Mouse (Mus musculus) small intestine, adult 2 months (tissue): ENCODE results near the gene Tpr. TPM values are rescaled to one million over a fixed set of nuclear protein-coding genes. Genes with fewer than 3 reads are reported as not detected.

Experiments
- H3K27ac ChIP-seq: fragments of 200-500 bp; 2 replicates; pipeline ENCODE4 v1.5.1; 2012; ENCODE audit warnings: low read depth, low read length, control low read depth, inconsistent platforms; ENCODE audit not compliant: insufficient read depth
- H3K27me3 ChIP-seq: fragments of 200-500 bp; 2 replicates; pipeline ENCODE4 v1.6.1; 2012; ENCODE audit warnings: mild to moderate bottlenecking, moderate library complexity, low read length, inconsistent platforms; ENCODE audit not compliant: control insufficient read depth, insufficient read depth
- H3K36me3 ChIP-seq: fragments of 200-500 bp; 2 replicates; pipeline ENCODE4 v1.6.1; 2012; ENCODE audit warnings: mild to moderate bottlenecking, low read length, control low read depth, inconsistent platforms; ENCODE audit not compliant: control insufficient read depth, insufficient read depth
- H3K4me1 ChIP-seq: fragments of 200-500 bp; 2 replicates; pipeline ENCODE4 v1.6.1; 2012; ENCODE audit warnings: low read length, inconsistent platforms, mixed read lengths; ENCODE audit not compliant: control insufficient read depth, insufficient read depth, insufficient read length
- H3K4me3 ChIP-seq: fragments of 200-500 bp; 2 replicates; pipeline ENCODE4 v1.5.1; 2012; ENCODE audit warnings: low read depth, mild to moderate bottlenecking, control low read depth, inconsistent platforms, low read length, moderate library complexity
- CTCF ChIP-seq: fragments of 200-500 bp; IDR thresholded peaks from 2 replicates; pipeline ENCODE4 v1.5.1; 2012; ENCODE audit warnings: low read depth, mild to moderate bottlenecking, control low read depth, inconsistent platforms, low read length, moderate library complexity, mixed read lengths; ENCODE audit not compliant: insufficient replicate concordance, insufficient read length; ENCODE audit errors: extremely low read depth
- POLR2A ChIP-seq: fragments of 200-500 bp; IDR thresholded peaks from 2 replicates; pipeline ENCODE4 v1.6.1; 2012; ENCODE audit warnings: low read depth, mild to moderate bottlenecking, control low read depth, inconsistent platforms, low read length, moderate library complexity
- WGBS: fragments of 180-500 bp; shearing (Covaris S2); methylation state at CpG from one replicate; pipeline ENCODE4 v1.1.7; 2018; 5-methylcytosine and 5-hydroxymethylcytosine counted together
- polyA plus RNA-seq: library from polyadenylated mRNA; depleted of rRNA; stranded (reverse); fragments of >200 nt; gene quantifications from 2 replicates; pipeline ENCODE4 v1.2.3, GENCODE M21; 2012

The Tpr gene
- polyA plus RNA-seq, 1 experiment = 29.9 TPM

DNA sequence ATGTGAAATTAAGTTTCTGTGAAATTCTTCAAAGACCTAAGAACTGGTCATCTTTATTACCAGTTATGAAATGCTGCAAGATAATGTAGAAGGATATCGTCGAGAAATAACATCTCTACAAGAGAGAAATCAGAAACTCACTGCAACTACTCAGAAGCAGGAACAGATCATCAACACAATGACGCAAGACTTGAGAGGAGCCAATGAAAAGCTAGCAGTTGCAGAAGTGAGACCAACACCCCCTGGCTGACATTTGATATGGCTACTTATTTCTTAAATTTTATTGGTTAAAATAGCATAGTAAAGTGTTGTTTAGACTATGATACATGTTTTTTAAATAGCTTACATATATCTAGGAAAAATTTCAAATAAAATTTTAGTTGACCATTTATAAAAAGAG is 23.4 kb downstream of the Tpr start:
- WGBS = 84% methylated on average over 3 of the region's 3 CpGs

DNA sequence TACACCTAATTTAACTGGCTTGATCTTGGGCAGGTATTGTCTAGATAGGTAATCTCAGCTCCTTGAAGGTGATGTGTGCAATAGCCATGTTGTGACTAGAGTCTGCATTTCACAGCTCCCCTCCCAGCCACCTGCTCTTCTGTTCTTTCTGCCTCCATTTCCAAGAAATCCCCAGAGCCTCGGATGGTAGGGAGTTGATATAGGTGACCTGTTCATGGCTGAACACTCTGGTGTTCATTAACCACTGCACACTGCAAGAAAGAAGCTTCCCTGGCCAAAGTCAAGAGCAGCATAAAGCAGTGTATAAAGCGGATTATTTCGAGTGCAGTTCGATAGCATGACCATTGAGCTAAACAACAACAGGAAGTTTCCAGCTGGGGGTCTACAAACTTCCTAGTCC is 25.8 kb downstream of the Tpr start:
- Histone ChIP-seq H3K4me1 (no peaks in the 10 kb centered on the region), H3K4me3 (no peak overlapping the region), H3K36me3 (peaks cover 60% of the 10 kb centered on the region), H3K27ac (no peak overlapping the region), H3K27me3 (no peaks in the 10 kb centered on the region)
- no peak for TF ChIP-seq CTCF
- TF ChIP-seq POLR2A = no peak
- WGBS = 90% methylated on average over 4 of the region's 4 CpGs

More for the DNA sequence above, 23.4 kb downstream of the Tpr start:
- no peak overlapping the region for H3K4me3 ChIP-seq
- no peaks in the 10 kb centered on the region for H3K4me1 ChIP-seq
- no peaks in the 10 kb centered on the region for H3K27me3 ChIP-seq
- TF ChIP-seq POLR2A = no peak
- TF ChIP-seq CTCF = no peak
- peaks cover 64% of the 10 kb centered on the region for H3K36me3 ChIP-seq
- H3K27ac ChIP-seq = no peak overlapping the region

DNA sequence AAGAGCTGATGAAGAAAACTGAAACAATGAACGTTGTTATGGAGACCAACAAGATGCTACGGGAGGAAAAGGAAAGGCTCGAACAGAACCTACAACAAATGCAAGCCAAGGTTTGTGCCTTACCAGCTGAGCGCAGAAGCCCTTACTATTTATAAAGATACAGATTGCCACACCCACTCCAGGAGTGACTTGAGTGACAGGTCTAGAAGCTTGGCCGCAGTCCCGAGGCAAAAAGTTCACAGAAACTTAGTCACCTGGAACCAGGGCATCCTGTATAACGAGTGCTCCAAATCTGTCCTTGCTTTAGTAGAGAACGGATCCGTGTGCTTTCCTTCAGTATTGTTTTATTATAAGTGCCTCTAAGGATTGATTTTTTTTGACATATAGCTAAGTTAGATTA is 33.0 kb downstream of the Tpr start:
- H3K27ac ChIP-seq = no peak overlapping the region
- H3K4me3 ChIP-seq = no peak overlapping the region
- peaks cover 66% of the 10 kb centered on the region for H3K36me3 ChIP-seq
- H3K4me1 ChIP-seq = no peaks in the 10 kb centered on the region
- TF ChIP-seq POLR2A (no peak), CTCF (no peak)
- H3K27me3 ChIP-seq = no peaks in the 10 kb centered on the region
- 76% methylated on average over 9 of the region's 9 CpGs for WGBS

DNA sequence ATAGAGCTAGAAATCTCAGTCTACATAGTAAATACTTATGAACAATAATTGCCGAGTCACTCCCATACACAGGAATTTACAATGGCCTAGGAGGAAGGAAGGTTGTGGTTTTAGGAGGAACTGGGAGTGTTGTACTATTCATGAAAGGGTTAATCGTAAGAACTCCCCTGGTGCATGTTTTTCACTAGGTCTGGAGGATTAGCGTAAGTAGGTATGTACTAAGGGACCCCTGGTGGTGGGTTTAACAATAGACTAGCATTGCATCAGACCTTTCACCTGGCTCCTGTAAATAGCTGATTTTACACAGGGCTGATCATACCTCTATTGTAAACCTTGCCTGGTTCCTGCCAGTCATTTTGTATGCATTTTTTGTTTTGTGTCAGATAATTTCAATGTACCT is 33.6 kb downstream of the Tpr start:
- 83% methylated on average over 3 of the region's 3 CpGs for WGBS
- Histone ChIP-seq H3K4me1 (no peaks in the 10 kb centered on the region), H3K27ac (no peak overlapping the region), H3K36me3 (peaks cover 71% of the 10 kb centered on the region), H3K4me3 (no peak overlapping the region), H3K27me3 (no peaks in the 10 kb centered on the region)
- TF ChIP-seq CTCF (no peak), POLR2A (no peak)

DNA sequence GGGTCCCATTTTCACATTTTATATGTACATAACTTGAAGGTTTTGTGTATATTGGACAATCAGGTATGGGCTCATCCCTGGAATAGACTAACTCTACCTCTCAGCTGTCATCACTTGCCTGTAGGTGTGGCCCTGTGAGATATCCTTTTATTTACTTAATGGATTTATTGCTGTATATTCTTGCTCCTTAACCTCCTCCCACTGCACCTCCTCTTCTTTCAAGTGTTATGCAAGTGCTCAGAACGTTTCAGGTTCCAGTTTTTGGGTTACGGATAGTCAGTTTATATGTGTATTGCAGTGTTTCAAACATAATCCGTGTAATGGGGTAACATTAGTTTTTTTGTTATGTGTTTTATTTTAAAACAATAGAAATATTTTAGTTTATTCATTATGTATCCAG is 46.0 kb downstream of the Tpr start:
- Histone ChIP-seq H3K4me1 (no peaks in the 10 kb centered on the region), H3K27me3 (no peaks in the 10 kb centered on the region), H3K4me3 (no peak overlapping the region), H3K27ac (no peak overlapping the region), H3K36me3 (peaks cover 55% of the 10 kb centered on the region)
- 70% methylated on average over 3 of the region's 3 CpGs for WGBS
- TF ChIP-seq CTCF (no peak), POLR2A (no peak)

- 73% methylated on average over 4 of the region's 4 CpGs for WGBS
- Histone ChIP-seq H3K4me1 (no peaks in the 10 kb centered on the region), H3K36me3 (peaks cover 57% of the 10 kb centered on the region), H3K4me3 (no peak overlapping the region), H3K27ac (no peak overlapping the region), H3K27me3 (no peaks in the 10 kb centered on the region)
- TF ChIP-seq CTCF (no peak), POLR2A (no peak)
Observed at GRCm38 (mm10) chr1:150441731-150442130, 49.1 kb downstream of the Tpr start.

- H3K4me3 ChIP-seq = no peak overlapping the region
- WGBS = 36% methylated on average over 5 of the region's 5 CpGs
- no peak for TF ChIP-seq CTCF
- no peak for TF ChIP-seq POLR2A
- H3K4me1 ChIP-seq = no peaks in the 10 kb centered on the region
- no peak overlapping the region for H3K27ac ChIP-seq
- H3K36me3 ChIP-seq = no peaks in the 10 kb centered on the region
- H3K27me3 ChIP-seq = no peaks in the 10 kb centered on the region
Observed at GRCm38 (mm10) chr1:150458977-150459376, 66.3 kb downstream of the Tpr start.

- Histone ChIP-seq H3K36me3 (no peaks in the 10 kb centered on the region), H3K27me3 (no peaks in the 10 kb centered on the region), H3K4me1 (no peaks in the 10 kb centered on the region), H3K27ac (no peak overlapping the region), H3K4me3 (no peak overlapping the region)
- TF ChIP-seq CTCF (no peak), POLR2A (no peak)
- WGBS = 26% methylated on average over 3 of the region's 3 CpGs
Observed at GRCm38 (mm10) chr1:150459599-150459998, 67.0 kb downstream of the Tpr start.
